Mouse (Mus musculus): ENCODE results near the gene Cnpy4. TPM values are rescaled to one million over a fixed set of nuclear protein-coding genes. Genes with fewer than 3 reads are reported as not detected.

Gene Cnpy4
- polyA plus RNA-seq, 1 experiment from 2014 or later, result 33.7 TPM

DNA sequence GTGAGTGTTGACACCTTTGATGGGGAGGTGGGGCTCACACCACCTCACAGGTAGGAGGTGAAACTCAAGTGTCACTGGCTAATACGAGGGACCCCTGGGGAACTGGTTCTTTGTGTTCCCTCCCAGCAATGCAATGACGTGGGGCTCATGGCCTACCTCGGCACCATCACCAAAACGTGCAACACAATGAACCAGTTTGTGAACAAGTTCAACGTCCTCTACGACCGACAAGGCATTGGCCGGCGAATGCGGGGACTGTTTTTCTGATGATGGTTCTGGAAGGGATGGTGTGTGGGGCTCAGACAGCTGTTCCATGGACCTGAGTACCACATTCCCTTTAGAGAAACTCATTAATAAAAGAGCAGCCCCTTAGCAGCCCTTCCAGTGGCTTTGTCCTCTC, 23.7 kb upstream of the Cnpy4 start:
- Histone ChIP-seq H3K4me3 (ENCODE audit: low read depth, low read length) (no peak overlapping the region), H3K36me3 (ENCODE audit: control insufficient read depth, insufficient read depth, low read length) (peaks cover 36% of the 10 kb centered on the region)

DNA sequence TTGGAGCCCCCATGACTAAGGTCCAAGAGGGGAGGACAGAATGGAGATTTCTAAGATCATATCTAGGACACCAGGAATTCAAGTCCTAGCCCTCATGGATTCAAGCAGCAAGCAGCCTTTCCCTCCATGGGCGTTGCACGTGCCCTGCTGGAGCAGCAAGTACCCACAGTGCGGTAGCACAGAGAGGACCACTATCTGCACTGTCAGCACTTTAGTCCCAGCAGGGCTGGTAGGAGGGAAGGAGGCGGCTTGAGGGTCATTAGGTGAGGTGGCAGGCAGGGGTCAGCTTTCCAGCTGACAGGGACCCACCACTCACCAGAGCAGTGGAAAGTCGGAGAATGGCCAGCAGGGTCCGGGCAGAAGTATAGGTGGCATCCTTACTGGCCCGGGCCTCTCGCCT, 21.7 kb upstream of the Cnpy4 start:
- Histone ChIP-seq H3K36me3 (ENCODE audit: control insufficient read depth, insufficient read depth, low read length) (peaks cover 39% of the 10 kb centered on the region), H3K27ac (ENCODE audit: low read depth, low read length) (no peak overlapping the region), H3K4me1 (ENCODE audit: control insufficient read depth, insufficient read depth, low read length) (peaks cover 10% of the 10 kb centered on the region), H3K9me3 (replicated peaks; ENCODE audit: control insufficient read depth, low read length) (no peaks in the 10 kb centered on the region), H3K9ac (ENCODE audit: low read depth, low read length) (no peak overlapping the region), H3K27me3 (ENCODE audit: control insufficient read depth, insufficient read depth, low read length) (no peaks in the 10 kb centered on the region), H3K4me2 (no peak overlapping the region), H3K4me3 (ENCODE audit: low read depth, low read length) (no peak overlapping the region)
- WGBS (ENCODE audit: insufficient replicate concordance), result 76% methylated on average over 8 of the region's 8 CpGs
- ATAC-seq (replicated peaks; ENCODE audit: insufficient number of reproducible peaks, low FRiP score, low TSS enrichment), result no peak

More for the DNA sequence above, 23.7 kb upstream of the Cnpy4 start:
- WGBS (ENCODE audit: insufficient replicate concordance), result 79% methylated on average over 10 of the region's 10 CpGs
- no peak overlapping the region for H3K4me2 ChIP-seq
- peaks cover 8% of the 10 kb centered on the region for H3K4me1 ChIP-seq (ENCODE audit: control insufficient read depth, insufficient read depth, low read length)
- H3K27ac ChIP-seq (ENCODE audit: low read depth, low read length), result no peak overlapping the region
- no peak for ATAC-seq (replicated peaks; ENCODE audit: insufficient number of reproducible peaks, low FRiP score, low TSS enrichment)
- H3K27me3 ChIP-seq (ENCODE audit: control insufficient read depth, insufficient read depth, low read length), result no peaks in the 10 kb centered on the region
- no peak overlapping the region for H3K9ac ChIP-seq (ENCODE audit: low read depth, low read length)
- H3K9me3 ChIP-seq (replicated peaks; ENCODE audit: control insufficient read depth, low read length), result no peaks in the 10 kb centered on the region

DNA sequence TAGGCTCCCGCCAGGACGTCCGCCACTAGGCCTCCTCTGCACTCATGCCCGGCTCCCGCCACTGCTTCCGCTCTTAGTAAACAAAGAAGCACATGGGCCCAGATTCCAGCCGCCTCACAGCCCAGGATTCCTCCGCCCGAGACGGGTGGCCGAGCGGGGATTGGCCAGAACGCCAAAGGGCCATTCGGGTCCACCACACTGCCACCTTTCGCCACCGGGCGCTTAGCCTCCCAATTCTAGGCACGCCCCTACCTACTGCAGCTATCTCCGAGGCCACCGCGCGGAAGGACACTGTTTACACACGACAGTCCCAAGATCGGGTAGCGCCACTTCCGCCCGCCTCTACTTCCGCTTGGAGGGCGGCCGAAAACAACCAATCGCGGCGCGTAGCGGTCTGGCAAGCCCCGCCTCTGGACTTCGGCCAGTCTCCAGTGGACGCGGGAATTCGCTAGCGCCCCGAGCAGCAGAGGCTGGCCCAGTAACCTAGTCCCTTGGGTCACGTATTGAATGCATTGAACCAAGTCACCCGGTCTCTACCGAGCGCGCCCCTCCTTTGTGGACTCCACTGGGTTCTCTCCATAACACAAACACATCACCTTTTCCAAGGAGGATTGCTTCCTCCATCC, 16.2 kb upstream of the Cnpy4 start:
- H3K9ac ChIP-seq (ENCODE audit: low read depth, low read length), result peak overlapping the region; percentile 96
- peaks cover 38% of the 10 kb centered on the region for H3K36me3 ChIP-seq (ENCODE audit: control insufficient read depth, insufficient read depth, low read length)
- peak; percentile 89 for ATAC-seq (replicated peaks; ENCODE audit: insufficient number of reproducible peaks, low FRiP score, low TSS enrichment)
- peak overlapping the region; percentile 93 for H3K4me2 ChIP-seq
- H3K27ac ChIP-seq (ENCODE audit: low read depth, low read length), result peak overlapping the region; percentile 99
- under 1% methylated on average over 47 of the region's 47 CpGs for WGBS (ENCODE audit: insufficient replicate concordance)
- no peaks in the 10 kb centered on the region for H3K27me3 ChIP-seq (ENCODE audit: control insufficient read depth, insufficient read depth, low read length)
- peak overlapping the region; percentile 89 for H3K4me3 ChIP-seq (ENCODE audit: low read depth, low read length)
- H3K4me1 ChIP-seq (ENCODE audit: control insufficient read depth, insufficient read depth, low read length), result peaks cover 9% of the 10 kb centered on the region
- H3K9me3 ChIP-seq (replicated peaks; ENCODE audit: control insufficient read depth, low read length), result no peaks in the 10 kb centered on the region

DNA sequence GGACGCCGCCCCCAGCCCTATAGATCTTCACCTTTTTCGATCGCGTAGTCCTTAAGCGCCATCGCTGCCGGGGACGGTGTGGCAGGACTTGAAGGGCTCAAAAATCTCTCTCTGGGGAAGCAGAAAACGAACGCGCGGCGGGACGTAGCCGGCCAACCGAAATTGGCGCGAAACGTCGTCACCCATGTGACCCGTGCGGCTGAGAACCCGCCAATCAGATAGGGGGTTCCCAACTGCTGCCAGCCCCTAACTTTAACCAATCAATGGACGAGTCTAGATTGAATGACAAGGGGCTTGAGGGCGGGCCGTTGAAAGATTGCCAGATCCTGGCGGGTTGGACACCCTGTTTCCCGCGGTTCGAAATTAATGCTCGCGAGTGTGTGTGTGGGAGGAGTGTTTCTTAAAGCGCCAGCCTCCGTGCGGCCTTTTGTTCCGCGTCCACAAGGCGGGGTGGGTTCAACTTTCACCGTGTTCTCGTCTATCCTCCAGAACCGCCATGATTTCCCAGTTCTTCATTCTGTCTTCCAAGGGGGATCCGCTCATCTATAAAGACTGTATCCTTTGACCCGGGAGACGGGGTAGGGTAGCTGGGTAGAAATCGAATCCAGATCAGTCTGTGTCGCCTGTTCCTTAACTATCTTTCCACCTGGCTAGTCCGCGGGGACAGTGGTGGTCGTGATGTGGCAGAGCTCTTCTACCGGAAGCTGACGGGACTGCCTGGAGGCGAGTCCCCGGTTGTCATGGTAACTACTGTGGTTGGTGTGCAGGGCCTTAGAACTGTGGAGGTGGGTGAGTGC, 15.4 kb upstream of the Cnpy4 start, which contains the start of the genes Ap4m1 and Mcm7:
Gene Ap4m1 (plus strand): TSS at position 308 of the 797 bp plus-strand sequence.
Gene Mcm7 (minus strand): TSS at position 728 of the 797 bp plus-strand sequence.
- Histone ChIP-seq H3K9ac (ENCODE audit: low read depth, low read length) (peak within 1 kb of the TSS; percentile 96), H3K4me1 (ENCODE audit: control insufficient read depth, insufficient read depth, low read length) (peaks cover 9% of the 10 kb centered on the region), H3K36me3 (ENCODE audit: control insufficient read depth, insufficient read depth, low read length) (peaks cover 34% of the 10 kb centered on the region), H3K4me2 (peak within 1 kb of the TSS; percentile 93), H3K9me3 (replicated peaks; ENCODE audit: control insufficient read depth, low read length) (no peaks in the 10 kb centered on the region), H3K4me3 (ENCODE audit: low read depth, low read length) (peak within 1 kb of the TSS; percentile 89), H3K27me3 (ENCODE audit: control insufficient read depth, insufficient read depth, low read length) (no peaks in the 10 kb centered on the region), H3K27ac (ENCODE audit: low read depth, low read length) (peak within 1 kb of the TSS; percentile 99)
- peak; percentile 94 for ATAC-seq (replicated peaks; ENCODE audit: insufficient number of reproducible peaks, low FRiP score, low TSS enrichment)
- under 1% methylated on average over 54 of the region's 54 CpGs for WGBS (ENCODE audit: insufficient replicate concordance)

DNA sequence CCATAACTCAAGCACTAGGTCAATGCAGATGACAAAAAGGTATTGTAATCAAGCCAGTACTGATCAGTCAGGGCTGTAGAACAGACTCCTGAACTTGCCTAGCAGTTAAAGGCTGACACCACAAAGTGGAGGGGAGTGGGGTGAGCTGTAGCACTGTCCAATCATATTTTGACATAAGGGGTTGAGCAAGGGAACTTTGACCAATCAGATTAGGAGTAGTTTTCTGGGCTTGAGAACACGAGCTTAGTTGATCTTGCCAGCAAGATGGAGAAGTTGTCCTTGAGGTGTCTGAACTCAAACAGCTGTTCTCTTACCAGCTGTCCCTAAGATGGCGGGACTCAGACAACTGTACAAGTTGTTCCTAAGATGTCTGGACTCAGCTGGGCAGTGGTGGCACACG, 14.1 kb upstream of the Cnpy4 start:
- H3K27me3 ChIP-seq (ENCODE audit: control insufficient read depth, insufficient read depth, low read length), result no peaks in the 10 kb centered on the region
- peaks cover 35% of the 10 kb centered on the region for H3K36me3 ChIP-seq (ENCODE audit: control insufficient read depth, insufficient read depth, low read length)
- 85% methylated on average over 3 of the region's 3 CpGs for WGBS (ENCODE audit: insufficient replicate concordance)
- no peaks in the 10 kb centered on the region for H3K9me3 ChIP-seq (replicated peaks; ENCODE audit: control insufficient read depth, low read length)
- peak overlapping the region; percentile 93 for H3K4me2 ChIP-seq
- H3K4me1 ChIP-seq (ENCODE audit: control insufficient read depth, insufficient read depth, low read length), result peaks cover 9% of the 10 kb centered on the region
- H3K27ac ChIP-seq (ENCODE audit: low read depth, low read length), result no peak overlapping the region
- ATAC-seq (replicated peaks; ENCODE audit: insufficient number of reproducible peaks, low FRiP score, low TSS enrichment), result no peak
- H3K4me3 ChIP-seq (ENCODE audit: low read depth, low read length), result no peak overlapping the region
- no peak overlapping the region for H3K9ac ChIP-seq (ENCODE audit: low read depth, low read length)

DNA sequence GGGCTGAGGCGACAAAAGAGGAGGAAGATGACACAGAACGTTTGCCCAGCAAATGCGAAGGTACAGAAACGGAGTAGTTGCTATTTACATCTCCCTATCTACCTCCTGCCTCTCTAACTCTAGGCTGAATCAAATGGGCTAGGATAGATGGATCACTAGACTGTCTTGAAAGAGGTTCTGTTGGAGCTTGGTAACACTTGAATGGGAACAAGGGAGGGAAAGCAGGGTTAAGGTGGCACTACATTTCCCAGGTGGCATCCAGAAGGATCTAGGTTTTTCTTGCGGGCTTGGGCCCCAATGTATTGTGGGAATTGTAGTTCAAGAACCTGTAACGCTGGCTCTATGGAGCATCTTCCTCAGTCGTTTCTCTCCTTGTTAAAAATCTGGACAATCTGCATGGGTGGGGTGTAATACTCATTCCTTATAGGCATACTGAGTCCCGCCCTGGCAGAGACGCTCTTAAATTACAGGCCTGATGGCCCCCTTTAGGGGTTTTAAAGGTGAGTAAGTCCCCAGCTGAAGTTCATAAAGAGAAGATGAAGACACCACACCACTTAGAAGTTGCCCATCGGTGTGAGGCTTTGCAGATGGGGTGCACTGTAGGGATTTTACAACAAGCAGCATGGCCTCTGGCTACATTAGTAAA, 499 bp downstream of the Cnpy4 start:
- Histone ChIP-seq H3K9me3 (replicated peaks; ENCODE audit: control insufficient read depth, low read length) (no peaks in the 10 kb centered on the region), H3K36me3 (ENCODE audit: control insufficient read depth, insufficient read depth, low read length) (peaks cover 11% of the 10 kb centered on the region), H3K4me3 (ENCODE audit: low read depth, low read length) (peak overlapping the region; percentile 83), H3K4me1 (ENCODE audit: control insufficient read depth, insufficient read depth, low read length) (peaks cover 7% of the 10 kb centered on the region), H3K4me2 (peak overlapping the region; percentile 84), H3K27me3 (ENCODE audit: control insufficient read depth, insufficient read depth, low read length) (no peaks in the 10 kb centered on the region), H3K9ac (ENCODE audit: low read depth, low read length) (peak overlapping the region; percentile 92), H3K27ac (ENCODE audit: low read depth, low read length) (peak overlapping the region; percentile 73)
- WGBS (ENCODE audit: insufficient replicate concordance), result 0% methylated on average over 10 of the region's 10 CpGs
- peak; percentile 80 for ATAC-seq (replicated peaks; ENCODE audit: insufficient number of reproducible peaks, low FRiP score, low TSS enrichment)

DNA sequence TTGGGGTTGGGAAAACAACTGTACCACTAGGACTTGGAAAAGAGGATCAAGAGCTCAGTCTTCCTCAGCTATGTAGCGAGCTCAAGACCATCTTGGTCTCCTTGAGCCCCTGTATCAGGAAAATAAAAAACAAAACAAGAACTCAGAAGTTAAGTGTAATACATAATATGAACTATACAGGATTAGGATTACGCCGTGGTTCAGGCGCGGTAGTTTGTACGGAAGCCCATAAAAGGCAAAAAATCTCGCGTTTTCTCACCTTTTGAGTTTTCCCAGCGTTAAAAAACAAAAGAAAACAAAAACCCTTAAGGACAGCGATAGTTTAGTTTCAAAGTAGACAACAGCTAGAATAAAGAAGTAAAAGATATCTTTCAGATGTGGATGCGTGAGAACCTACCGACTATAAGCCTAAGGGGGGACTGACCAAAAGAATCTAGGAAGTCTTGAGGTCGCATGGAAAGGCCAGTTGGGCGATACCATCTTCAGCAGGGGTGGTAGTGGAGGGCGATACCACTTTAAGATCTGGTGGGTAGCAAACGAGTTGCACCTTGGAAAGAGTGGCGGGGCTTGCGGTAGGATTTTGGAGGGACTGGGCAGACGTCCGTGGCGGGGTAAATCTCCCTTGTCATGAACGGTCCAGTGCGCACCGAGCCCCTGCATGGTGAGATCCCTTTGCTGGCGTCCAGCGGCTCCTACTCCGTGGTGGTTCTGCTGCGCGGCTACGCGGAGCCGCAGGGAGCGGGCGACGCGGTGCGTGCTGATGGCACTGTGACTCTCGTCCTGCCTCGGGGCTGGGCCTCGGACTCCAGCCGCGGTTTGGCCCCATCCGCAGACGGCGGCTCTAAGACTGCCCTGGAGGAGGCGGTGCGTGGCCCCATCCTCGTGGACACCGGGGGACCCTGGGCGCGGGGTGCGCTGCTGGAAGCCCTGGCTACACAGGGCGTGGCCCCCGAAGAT, 6.8 kb downstream of the Cnpy4 start, which contains the start of gene Mblac1:
Gene Mblac1 (plus strand): TSS at position 544 of the 957 bp plus-strand sequence.
- Histone ChIP-seq H3K36me3 (ENCODE audit: control insufficient read depth, insufficient read depth, low read length) (peaks cover 3% of the 10 kb centered on the region; the same call in 1 of the 2 replicates), H3K27me3 (ENCODE audit: control insufficient read depth, insufficient read depth, low read length) (no peaks in the 10 kb centered on the region), H3K9ac (ENCODE audit: low read depth, low read length) (peak within 1 kb of the TSS; percentile 91), H3K27ac (ENCODE audit: low read depth, low read length) (peak within 1 kb of the TSS; percentile 79), H3K4me3 (ENCODE audit: low read depth, low read length) (peak within 1 kb of the TSS; percentile 73), H3K4me2 (peak within 1 kb of the TSS; percentile 91), H3K4me1 (ENCODE audit: control insufficient read depth, insufficient read depth, low read length) (no peaks in the 10 kb centered on the region), H3K9me3 (replicated peaks; ENCODE audit: control insufficient read depth, low read length) (no peaks in the 10 kb centered on the region)
- peak; percentile 82 for ATAC-seq (replicated peaks; ENCODE audit: insufficient number of reproducible peaks, low FRiP score, low TSS enrichment)
- 8% methylated on average over 51 of the region's 54 CpGs for WGBS (ENCODE audit: insufficient replicate concordance)

Data from heart, embryonic 11.5 days (tissue).